Mouse (Mus musculus) neural tube, embryonic 10.5 days (tissue): Measurements from ENCODE around the gene Serpina3b.
A peak's percentile ranks its signal among the peaks of the same experiment; 100 is the strongest.
"Not testable (repeated sequence)": the region's sequence is repeated elsewhere in the genome, so short reads cannot be mapped to it uniquely, and the experiment has no call there.

Experiments
- DNase-seq: peaks from one replicate; pipeline ENCODE4 v3.0.0-alpha.2; 2017; ENCODE audit warnings: low spot score; ENCODE audit errors: extremely low spot score

Gene Serpina3b

GRCm38 (mm10) chr12:104127696-104128095 lies at the start of gene Serpina3b:
Gene Serpina3b, plus strand, starts transcription at chr12:104127996.
- no peak for DNase-seq

- DNase-seq, result no peak
These were observed 37.7 kb upstream of the Serpina3b start for GRCm38 (mm10) chr12:104090119-104090518.

GRCm38 (mm10) chr12:104091303-104091702 lies 36.5 kb upstream of the Serpina3b start:
- no peak for DNase-seq

- no peak for DNase-seq
These were observed 27.0 kb upstream of the Serpina3b start, which contains the start of gene Serpina5 for GRCm38 (mm10) chr12:104100768-104101167. Gene Serpina5, plus strand, starts transcription at chr12:104101113.

- no peak for DNase-seq
These were observed 21.9 kb upstream of the Serpina3b start for GRCm38 (mm10) chr12:104105847-104106246.

GRCm38 (mm10) chr12:104106919-104107318 lies 20.9 kb upstream of the Serpina3b start:
- no peak for DNase-seq

GRCm38 (mm10) chr12:104108507-104108906 lies 19.3 kb upstream of the Serpina3b start:
- no peak for DNase-seq

- DNase-seq, result not testable (repeated sequence)
These were observed 15.5 kb upstream of the Serpina3b start, which contains the start of gene Serpina3a for GRCm38 (mm10) chr12:104112333-104112732. Gene Serpina3a, plus strand, starts transcription at chr12:104112724.

- no peak for DNase-seq
These were observed 12.7 kb upstream of the Serpina3b start for GRCm38 (mm10) chr12:104114921-104115579.

- no peak for DNase-seq
These were observed 4.7 kb upstream of the Serpina3b start for GRCm38 (mm10) chr12:104123097-104123496.

- DNase-seq, result no peak
These were observed 3.8 kb upstream of the Serpina3b start for GRCm38 (mm10) chr12:104123996-104124395.

- no peak for DNase-seq
These were observed 2.7 kb upstream of the Serpina3b start for GRCm38 (mm10) chr12:104125021-104125560.

GRCm38 (mm10) chr12:104131041-104131440 lies 3.2 kb downstream of the Serpina3b start:
- DNase-seq, result no peak

- DNase-seq, result no peak
These were observed 10.4 kb downstream of the Serpina3b start for GRCm38 (mm10) chr12:104138216-104138615.

- peak; percentile 7 for DNase-seq
These were observed 12.8 kb downstream of the Serpina3b start for GRCm38 (mm10) chr12:104140543-104141103.

GRCm38 (mm10) chr12:104141506-104141905 lies 13.7 kb downstream of the Serpina3b start:
- peak; percentile 5 for DNase-seq

GRCm38 (mm10) chr12:104142427-104142826 lies 14.6 kb downstream of the Serpina3b start:
- no peak for DNase-seq

- DNase-seq, result peak; percentile 1
These were observed 15.5 kb downstream of the Serpina3b start for GRCm38 (mm10) chr12:104143286-104143685.

GRCm38 (mm10) chr12:104145571-104145970 lies 17.8 kb downstream of the Serpina3b start:
- no peak for DNase-seq

- DNase-seq, result no peak
These were observed 24.2 kb downstream of the Serpina3b start for GRCm38 (mm10) chr12:104151989-104152388.

- DNase-seq, result peak; percentile 5
These were observed 25.3 kb downstream of the Serpina3b start for GRCm38 (mm10) chr12:104153041-104153645.

- DNase-seq, result peak; percentile 8
These were observed 25.9 kb downstream of the Serpina3b start, which contains the start of gene Serpina3c for GRCm38 (mm10) chr12:104153656-104154055. Gene Serpina3c, minus strand, starts transcription at chr12:104153870.
